Mouse (Mus musculus) embryo, embryonic 11 days (tissue): Measurements from ENCODE around the gene Fam227a.
A peak's percentile ranks its signal among the peaks of the same experiment; 100 is the strongest.
"Not testable (repeated sequence)": the region's sequence is repeated elsewhere in the genome, so short reads cannot be mapped to it uniquely, and the experiment has no call there.

Experiments
- DNase-seq: peaks from one replicate; pipeline ENCODE4 v3.0.0-alpha.2; 2015

Gene Fam227a

GRCm38 (mm10) chr15:79683707-79684465, 25.1 kb upstream of the Fam227a start:
- no peak for DNase-seq

- DNase-seq, result no peak
Observed at GRCm38 (mm10) chr15:79683146-79683545, 24.4 kb upstream of the Fam227a start.

- DNase-seq, result no peak
Observed at GRCm38 (mm10) chr15:79681973-79682372, 23.2 kb upstream of the Fam227a start.

GRCm38 (mm10) chr15:79677936-79678335, 19.2 kb upstream of the Fam227a start:
- no peak for DNase-seq

GRCm38 (mm10) chr15:79671828-79672348, 13.1 kb upstream of the Fam227a start:
- DNase-seq, result not testable (repeated sequence)

- DNase-seq, result no peak
Observed at GRCm38 (mm10) chr15:79670972-79671299, 12.2 kb upstream of the Fam227a start.

GRCm38 (mm10) chr15:79670249-79670971, 11.7 kb upstream of the Fam227a start, which contains the start of gene Tomm22:
Gene Tomm22, plus strand, starts transcription at chr15:79670861.
- DNase-seq, result peak; percentile 97

GRCm38 (mm10) chr15:79669195-79669594, 10.4 kb upstream of the Fam227a start:
- DNase-seq, result no peak

GRCm38 (mm10) chr15:79664666-79665065, 5.9 kb upstream of the Fam227a start:
- no peak for DNase-seq

- DNase-seq, result no peak
Observed at GRCm38 (mm10) chr15:79661852-79662251, 3.1 kb upstream of the Fam227a start.

- peak; percentile 91 for DNase-seq
Observed at GRCm38 (mm10) chr15:79657837-79658530, 772 bp downstream of the Fam227a start.

GRCm38 (mm10) chr15:79656451-79656850, 2.3 kb downstream of the Fam227a start:
- DNase-seq, result no peak

GRCm38 (mm10) chr15:79651481-79651880, 7.3 kb downstream of the Fam227a start:
- DNase-seq, result peak; percentile 21

GRCm38 (mm10) chr15:79650569-79650968, 8.2 kb downstream of the Fam227a start:
- peak; percentile 30 for DNase-seq

GRCm38 (mm10) chr15:79648130-79648529, 10.6 kb downstream of the Fam227a start:
- DNase-seq, result no peak

- DNase-seq, result no peak
Observed at GRCm38 (mm10) chr15:79645483-79645882, 13.3 kb downstream of the Fam227a start.

GRCm38 (mm10) chr15:79641135-79641817, 17.5 kb downstream of the Fam227a start:
- no peak for DNase-seq

GRCm38 (mm10) chr15:79630471-79630870, 28.3 kb downstream of the Fam227a start:
- DNase-seq, result no peak

GRCm38 (mm10) chr15:79619770-79620414, 38.9 kb downstream of the Fam227a start:
- peak; percentile 28 for DNase-seq

- no peak for DNase-seq
Observed at GRCm38 (mm10) chr15:79618456-79618855, 40.3 kb downstream of the Fam227a start.

GRCm38 (mm10) chr15:79617135-79617534, 41.6 kb downstream of the Fam227a start:
- DNase-seq, result no peak

GRCm38 (mm10) chr15:79616729-79617128, 42.0 kb downstream of the Fam227a start:
- DNase-seq, result no peak
